Mouse (Mus musculus) heart, postnatal 0 days (tissue): Measurements from ENCODE around the gene Psmb9.

Experiments
- CTCF ChIP-seq: IDR thresholded peaks from 2 replicates; pipeline ENCODE4 v1.5.1; 2016; ENCODE audit warnings: antibody characterized with exemption, control low read depth, low read depth
- EP300 ChIP-seq: IDR thresholded peaks from 2 replicates; pipeline ENCODE4 v1.6.1; 2016; ENCODE audit warnings: antibody characterized with exemption, low read depth

- no peak for TF ChIP-seq CTCF
- no peak for TF ChIP-seq EP300
Measured at GRCm38 (mm10) chr17:34202760-34203442, 15.3 kb upstream of the Psmb9 start.
